Mouse (Mus musculus): ENCODE data around the gene Dolk. TPM values are rescaled to one million over a fixed set of nuclear protein-coding genes. Genes with fewer than 3 reads are reported as not detected.

The Dolk gene
- total RNA-seq, 2 experiments from 2014 or later, result 18.8 to 18.9 TPM

Other genes with a start within 250 kb of the Dolk start
- 1 to 10 TPM; 3.2 to 3.3 TPM for gene Wdr34, start 237.5 kb downstream of the Dolk start, total RNA-seq (2021)
- 10 to 100 TPM; 75.4 to 90.4 TPM for gene Set, start 229.0 kb downstream of the Dolk start, total RNA-seq (2021)
- 1 to 10 TPM; 5.9 to 6.4 TPM for gene Pkn3, start 208.7 kb downstream of the Dolk start, total RNA-seq (2021)
- 1 to 10 TPM; 3.5 to 4.0 TPM for gene Zdhhc12, start 192.7 kb downstream of the Dolk start, total RNA-seq (2021)
- gene Zer1, start 161.7 kb downstream of the Dolk start, total RNA-seq (2021), result 10 to 100 TPM; 17.7 to 20.6 TPM
- 10 to 100 TPM; 12.0 to 13.7 TPM for gene Tbc1d13, start 152.6 kb downstream of the Dolk start, total RNA-seq (2021)
- 10 to 100 TPM; 44.4 to 49.4 TPM for gene Endog, start 114.8 kb downstream of the Dolk start, total RNA-seq (2021)
- gene Spout1, start 107.9 kb downstream of the Dolk start, total RNA-seq (2021), result 1 to 10 TPM; 5.9 to 6.1 TPM
- 10 to 100 TPM; 20.4 to 23.4 TPM for gene Kyat1, start 80.5 kb downstream of the Dolk start, total RNA-seq (2021)
- 10 to 100 TPM; 19.3 to 30.1 TPM for gene Lrrc8a, start 48.6 kb downstream of the Dolk start, total RNA-seq (2021)
- gene Gm28035, start 45.8 kb downstream of the Dolk start, total RNA-seq (2021), result 1 to 10 TPM in 1 of 2 experiments, under 1 TPM in 1; 0.59 to 1.7 TPM
- gene Phyhd1, start 20.1 kb downstream of the Dolk start, total RNA-seq (2021), result 10 to 100 TPM; 11.0 to 14.3 TPM
- gene Gm28038, start 5.3 kb downstream of the Dolk start, total RNA-seq (2021), result under 1 TPM in 1 of 2 experiments, not detected in 1; 0.90 TPM
- gene Nup188, start 63 bp upstream of the Dolk start, total RNA-seq (2021), result 10 to 100 TPM; 10.5 to 13.1 TPM
- 10 to 100 TPM; 23.2 to 28.1 TPM for gene Sh3glb2, start 73.0 kb upstream of the Dolk start, total RNA-seq (2021)
- gene Miga2, start 77.9 kb upstream of the Dolk start, total RNA-seq (2021), result 10 to 100 TPM; 16.3 to 16.8 TPM
- 1 to 10 TPM; 7.0 to 7.3 TPM for gene Dolpp1, start 105.9 kb upstream of the Dolk start, total RNA-seq (2021)
- gene Crat, start 129.5 kb upstream of the Dolk start, total RNA-seq (2021), result 100 to 1,000 TPM; 251 to 325 TPM
- gene Ptpa, start 129.7 kb upstream of the Dolk start, total RNA-seq (2021), result 10 to 100 TPM; 71.1 to 80.7 TPM
- gene Ier5l, start 187.9 kb upstream of the Dolk start, total RNA-seq (2021), result 1 to 10 TPM; 3.5 to 4.2 TPM

All from gastrocnemius, postnatal 14 days (tissue).